Mouse (Mus musculus): ENCODE measurements around the gene Slc16a6. TPM values are rescaled to one million over a fixed set of nuclear protein-coding genes. Genes with fewer than 3 reads are reported as not detected.

The Slc16a6 gene
- polyA plus RNA-seq, 1 experiment: 7.2 TPM

GRCm38 (mm10) chr11:109421205-109421604 is 52.2 kb downstream of the Slc16a6 start:
- no peaks in the 10 kb centered on the region for H3K4me1 ChIP-seq (ENCODE audit: control insufficient read depth, insufficient read depth, low read length)
- no peak overlapping the region for H3K27ac ChIP-seq (ENCODE audit: insufficient read depth, low read length)
- H3K4me3 ChIP-seq (ENCODE audit: insufficient read depth, low read length): no peak overlapping the region
- TF ChIP-seq CTCF (IDR thresholded peaks at IDR 0.05; ENCODE audit: extremely low read depth, insufficient read depth, low read length) (no peak), POLR2A (IDR thresholded peaks at IDR 0.05; ENCODE audit: extremely low read depth, insufficient read depth, low read length) (no peak)

DNA sequence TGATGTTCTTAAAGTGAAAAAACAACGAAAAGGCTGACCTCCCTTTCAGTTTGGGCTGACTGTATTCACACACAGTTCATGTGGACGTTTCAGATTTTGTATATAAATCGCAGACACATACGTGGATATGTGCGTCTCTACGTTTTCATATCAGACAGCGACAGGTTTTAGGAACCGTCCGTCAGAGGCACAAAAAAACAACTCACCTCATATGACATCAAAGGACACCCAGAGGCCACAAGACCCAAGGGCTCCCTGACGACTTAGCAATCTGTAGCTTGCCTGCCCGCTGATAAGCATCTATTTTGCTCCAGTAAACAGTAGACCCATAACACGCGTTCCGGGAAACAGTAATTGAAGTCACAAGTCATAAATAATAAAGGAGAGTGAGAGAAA is 52.8 kb downstream of the Slc16a6 start:
- H3K27ac ChIP-seq (ENCODE audit: insufficient read depth, low read length): no peak overlapping the region
- no peaks in the 10 kb centered on the region for H3K4me1 ChIP-seq (ENCODE audit: control insufficient read depth, insufficient read depth, low read length)
- no peak overlapping the region for H3K4me3 ChIP-seq (ENCODE audit: insufficient read depth, low read length)
- TF ChIP-seq POLR2A (IDR thresholded peaks at IDR 0.05; ENCODE audit: extremely low read depth, insufficient read depth, low read length) (no peak), CTCF (IDR thresholded peaks at IDR 0.05; ENCODE audit: extremely low read depth, insufficient read depth, low read length) (no peak)

GRCm38 (mm10) chr11:109419961-109420566 is 53.3 kb downstream of the Slc16a6 start:
- no peak overlapping the region for H3K4me3 ChIP-seq (ENCODE audit: insufficient read depth, low read length)
- TF ChIP-seq CTCF (IDR thresholded peaks at IDR 0.05; ENCODE audit: extremely low read depth, insufficient read depth, low read length): no peak
- TF ChIP-seq POLR2A (IDR thresholded peaks at IDR 0.05; ENCODE audit: extremely low read depth, insufficient read depth, low read length): no peak
- H3K4me1 ChIP-seq (ENCODE audit: control insufficient read depth, insufficient read depth, low read length): no peaks in the 10 kb centered on the region

DNA sequence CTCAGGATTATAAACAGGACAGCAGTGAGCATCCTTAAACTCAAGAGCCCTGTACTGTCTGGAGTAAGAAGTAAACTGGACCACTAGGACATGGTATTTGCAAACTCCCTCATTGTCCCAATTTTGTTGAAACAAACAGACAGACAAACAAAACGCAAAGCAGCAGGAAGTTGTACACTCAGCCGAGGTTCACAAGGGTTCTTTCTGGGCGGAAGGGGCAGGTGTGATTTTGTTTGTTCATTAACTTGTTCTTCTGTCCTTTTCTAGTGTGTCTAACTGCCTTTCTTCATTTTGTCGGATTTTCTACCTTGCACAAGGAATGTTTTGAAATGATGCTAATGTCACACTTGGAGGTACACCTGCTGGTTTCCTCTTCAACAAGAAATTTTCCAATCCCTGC is 53.9 kb downstream of the Slc16a6 start:
- Histone ChIP-seq H3K4me1 (ENCODE audit: control insufficient read depth, insufficient read depth, low read length) (no peaks in the 10 kb centered on the region), H3K27ac (ENCODE audit: insufficient read depth, low read length) (no peak overlapping the region), H3K4me3 (ENCODE audit: insufficient read depth, low read length) (no peak overlapping the region)
- no peak for TF ChIP-seq POLR2A (IDR thresholded peaks at IDR 0.05; ENCODE audit: extremely low read depth, insufficient read depth, low read length)
- TF ChIP-seq CTCF (IDR thresholded peaks at IDR 0.05; ENCODE audit: extremely low read depth, insufficient read depth, low read length): no peak

More at GRCm38 (mm10) chr11:109419961-109420566, 53.3 kb downstream of the Slc16a6 start:
- no peak overlapping the region for H3K27ac ChIP-seq (ENCODE audit: insufficient read depth, low read length)

DNA sequence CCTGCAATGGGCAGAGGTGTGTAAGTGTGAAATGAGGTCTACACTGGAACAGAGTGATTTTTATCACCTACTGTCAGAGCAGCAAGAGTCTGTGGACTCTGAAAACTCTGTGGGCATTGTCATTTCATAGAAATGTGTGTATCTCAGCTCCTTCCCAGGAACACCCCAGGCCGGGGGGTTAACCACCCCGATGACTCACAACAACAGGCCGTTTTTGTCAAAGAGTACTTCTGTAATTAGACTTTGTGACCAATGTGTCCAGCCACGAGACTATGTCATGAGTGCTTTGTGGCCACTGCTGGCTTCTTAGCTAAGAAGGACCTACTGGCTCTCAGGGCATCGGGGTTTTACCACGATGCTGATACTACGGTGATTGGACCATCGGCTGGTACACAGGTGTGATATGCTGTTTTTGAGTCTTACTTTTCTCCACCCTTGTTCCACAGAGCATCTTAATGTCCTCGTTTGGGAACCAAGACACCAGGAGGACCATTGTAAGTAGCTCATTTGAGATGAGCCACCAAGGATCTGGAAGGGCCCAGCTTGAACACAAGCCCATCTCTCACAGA is 55.8 kb downstream of the Slc16a6 start:
- no peak overlapping the region for H3K27ac ChIP-seq (ENCODE audit: insufficient read depth, low read length)
- no peaks in the 10 kb centered on the region for H3K4me1 ChIP-seq (ENCODE audit: control insufficient read depth, insufficient read depth, low read length)
- no peak overlapping the region for H3K4me3 ChIP-seq (ENCODE audit: insufficient read depth, low read length)
- TF ChIP-seq POLR2A (IDR thresholded peaks at IDR 0.05; ENCODE audit: extremely low read depth, insufficient read depth, low read length): no peak
- no peak for TF ChIP-seq CTCF (IDR thresholded peaks at IDR 0.05; ENCODE audit: extremely low read depth, insufficient read depth, low read length)

DNA sequence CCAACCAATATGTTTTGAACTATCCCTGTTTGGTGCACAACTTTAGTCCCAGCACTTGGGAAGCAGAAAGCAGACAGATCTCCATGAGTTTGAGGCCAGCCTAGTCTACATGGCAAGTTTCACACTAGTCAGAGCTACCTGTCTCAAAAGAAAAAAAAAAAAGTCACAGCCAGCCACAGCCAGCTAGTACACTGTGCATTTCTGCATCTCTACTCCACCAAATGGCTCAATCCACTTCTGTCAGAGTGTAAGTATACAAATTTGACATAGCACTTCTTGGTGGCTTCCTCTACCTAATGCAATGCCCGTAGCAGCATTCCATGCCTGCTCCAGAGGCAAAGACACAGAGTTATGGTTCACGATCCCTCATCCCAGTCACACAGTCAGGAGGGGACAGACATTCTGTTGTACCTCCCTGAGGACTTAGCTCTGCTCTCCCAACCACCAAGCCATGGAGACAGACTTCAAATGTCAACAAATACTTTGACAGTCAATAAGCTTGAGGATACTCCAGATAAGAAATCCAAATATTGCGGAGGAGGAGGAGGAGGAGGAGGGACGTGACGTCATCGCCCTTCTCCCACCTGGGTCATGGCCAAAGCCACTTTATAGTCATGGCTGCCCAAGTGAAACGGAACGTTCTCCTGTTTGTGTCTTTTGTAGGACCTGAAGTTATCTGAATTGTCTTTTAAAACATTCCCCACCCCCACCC is 56.5 kb downstream of the Slc16a6 start:
- no peaks in the 10 kb centered on the region for H3K4me1 ChIP-seq (ENCODE audit: control insufficient read depth, insufficient read depth, low read length)
- H3K27ac ChIP-seq (ENCODE audit: insufficient read depth, low read length): no peak overlapping the region
- TF ChIP-seq CTCF (IDR thresholded peaks at IDR 0.05; ENCODE audit: extremely low read depth, insufficient read depth, low read length) (no peak), POLR2A (IDR thresholded peaks at IDR 0.05; ENCODE audit: extremely low read depth, insufficient read depth, low read length) (no peak)
- H3K4me3 ChIP-seq (ENCODE audit: insufficient read depth, low read length): no peak overlapping the region

DNA sequence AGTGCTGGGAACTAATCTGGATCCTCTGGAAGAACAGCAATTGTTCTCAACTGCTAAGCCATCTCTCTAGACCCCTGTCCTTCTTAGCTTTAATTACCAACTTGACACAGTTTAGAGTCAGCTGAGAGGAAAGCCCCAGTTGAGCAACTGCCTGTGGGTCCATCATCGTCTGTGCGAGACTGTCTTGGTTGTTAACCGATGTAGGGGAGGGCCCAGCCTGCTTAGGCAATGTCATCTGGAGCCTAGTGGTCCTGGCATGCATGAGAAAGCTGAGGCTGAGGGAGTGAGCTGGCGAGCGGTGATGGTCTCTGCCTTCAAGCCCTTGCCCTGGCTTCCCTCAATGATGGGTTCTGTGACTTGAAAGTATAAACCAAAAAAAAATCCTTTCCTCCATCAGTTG is 58.6 kb downstream of the Slc16a6 start:
- Histone ChIP-seq H3K4me1 (ENCODE audit: control insufficient read depth, insufficient read depth, low read length) (no peaks in the 10 kb centered on the region), H3K27ac (ENCODE audit: insufficient read depth, low read length) (no peak overlapping the region), H3K4me3 (ENCODE audit: insufficient read depth, low read length) (no peak overlapping the region)
- no peak for TF ChIP-seq POLR2A (IDR thresholded peaks at IDR 0.05; ENCODE audit: extremely low read depth, insufficient read depth, low read length)
- TF ChIP-seq CTCF (IDR thresholded peaks at IDR 0.05; ENCODE audit: extremely low read depth, insufficient read depth, low read length): no peak

DNA sequence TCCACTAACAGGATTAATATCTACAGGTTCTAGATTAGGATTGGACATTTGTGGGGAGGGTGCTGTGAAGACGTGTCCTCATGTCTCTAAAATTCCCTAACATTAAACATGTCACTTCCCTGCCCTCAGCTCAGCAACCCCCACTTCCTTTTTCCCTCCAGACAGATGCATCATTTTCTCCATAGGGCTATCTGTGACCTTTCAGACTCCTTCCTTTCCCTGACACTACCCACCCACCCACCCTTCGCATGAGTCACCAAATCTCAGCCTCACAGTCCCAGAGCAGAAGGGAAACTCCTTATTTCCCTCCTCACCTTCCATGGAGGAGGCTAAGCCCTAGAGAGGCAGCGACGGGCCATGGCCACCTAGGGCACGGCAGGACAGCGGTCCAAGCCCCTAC is 59.8 kb downstream of the Slc16a6 start, which contains the start of gene 9930022D16Rik:
9930022D16Rik (plus strand) TSS at position 301 of the 400 bp plus-strand sequence.
- Histone ChIP-seq H3K4me1 (ENCODE audit: control insufficient read depth, insufficient read depth, low read length) (no peaks in the 10 kb centered on the region), H3K4me3 (ENCODE audit: insufficient read depth, low read length) (no peak within 1 kb of the TSS), H3K27ac (ENCODE audit: insufficient read depth, low read length) (no peak within 1 kb of the TSS)
- TF ChIP-seq POLR2A (IDR thresholded peaks at IDR 0.05; ENCODE audit: extremely low read depth, insufficient read depth, low read length): no peak
- TF ChIP-seq CTCF (IDR thresholded peaks at IDR 0.05; ENCODE audit: extremely low read depth, insufficient read depth, low read length): no peak

DNA sequence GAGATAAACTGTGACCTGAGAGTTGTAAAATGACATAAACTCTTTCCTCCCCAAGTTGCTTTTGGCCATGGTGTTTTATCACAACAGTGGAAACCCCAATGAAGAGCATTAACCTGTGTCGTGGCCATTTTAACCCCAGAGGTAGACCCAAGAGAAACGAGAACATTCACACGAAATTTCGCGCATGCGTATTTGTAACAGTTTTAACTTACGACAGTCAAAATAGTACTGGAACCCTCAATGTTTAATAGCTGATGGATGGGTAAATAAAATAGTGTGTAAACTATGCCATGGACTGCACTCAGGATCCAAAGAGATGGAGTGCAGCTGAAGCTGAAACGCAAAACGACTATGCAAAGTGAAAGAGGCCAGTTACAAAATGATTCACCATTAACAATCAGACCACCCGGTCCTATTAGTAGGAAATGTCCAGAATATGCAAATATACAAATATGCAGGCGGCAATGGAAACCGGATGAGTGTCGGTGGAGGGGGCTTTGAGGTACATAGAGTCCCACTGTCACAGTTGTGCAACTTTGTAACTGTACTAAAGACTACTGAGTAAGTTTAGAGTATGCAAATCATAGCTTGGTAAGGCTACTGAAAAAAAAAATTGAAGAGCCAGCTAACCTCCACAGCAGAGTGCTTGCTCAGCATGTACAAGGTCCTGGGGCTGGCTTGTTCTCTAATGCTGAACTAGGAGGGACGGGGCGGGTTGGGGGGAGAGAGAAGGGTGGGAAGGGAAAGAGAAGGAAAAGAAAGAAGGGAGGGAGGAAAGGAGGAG is 63.0 kb downstream of the Slc16a6 start:
- H3K27ac ChIP-seq (ENCODE audit: insufficient read depth, low read length): no peak overlapping the region
- no peak for TF ChIP-seq CTCF (IDR thresholded peaks at IDR 0.05; ENCODE audit: extremely low read depth, insufficient read depth, low read length)
- no peak for TF ChIP-seq POLR2A (IDR thresholded peaks at IDR 0.05; ENCODE audit: extremely low read depth, insufficient read depth, low read length)
- no peaks in the 10 kb centered on the region for H3K4me1 ChIP-seq (ENCODE audit: control insufficient read depth, insufficient read depth, low read length)
- no peak overlapping the region for H3K4me3 ChIP-seq (ENCODE audit: insufficient read depth, low read length)

Measured in cortical plate, adult 2 months (tissue).